Mouse (Mus musculus): Measurements from ENCODE around the gene Mmp19. TPM values are rescaled to one million over a fixed set of nuclear protein-coding genes. Genes with fewer than 3 reads are reported as not detected.
"Not testable (repeated sequence)": the region's sequence is repeated elsewhere in the genome, so short reads cannot be mapped to it uniquely, and the experiment has no call there.

The Mmp19 gene
- total RNA-seq, 1 experiment from 2014 or later: 2.5 TPM

DNA sequence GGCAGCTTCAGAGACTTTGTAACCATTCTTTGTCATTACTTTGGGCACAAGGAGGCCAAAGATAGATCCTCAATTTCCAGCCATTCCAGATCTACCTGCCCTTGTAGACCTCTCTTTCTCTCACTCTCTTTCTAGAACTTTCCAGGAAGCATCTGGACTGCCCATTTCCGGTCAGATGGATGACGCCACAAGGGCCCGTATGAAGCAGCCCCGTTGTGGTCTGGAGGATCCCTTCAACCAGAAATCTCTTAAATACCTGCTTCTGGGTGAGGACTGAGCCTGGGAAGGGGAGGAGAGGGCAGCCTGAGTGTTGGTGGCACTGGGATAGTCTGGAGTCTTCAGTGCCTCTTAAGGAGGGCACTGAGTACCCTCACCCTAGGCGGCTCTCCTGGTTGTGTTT is 3.7 kb downstream of the Mmp19 start:
- no peak for ATAC-seq (replicated peaks; ENCODE audit: insufficient number of reproducible peaks, low FRiP score, low TSS enrichment, poor library complexity, severe bottlenecking)

DNA sequence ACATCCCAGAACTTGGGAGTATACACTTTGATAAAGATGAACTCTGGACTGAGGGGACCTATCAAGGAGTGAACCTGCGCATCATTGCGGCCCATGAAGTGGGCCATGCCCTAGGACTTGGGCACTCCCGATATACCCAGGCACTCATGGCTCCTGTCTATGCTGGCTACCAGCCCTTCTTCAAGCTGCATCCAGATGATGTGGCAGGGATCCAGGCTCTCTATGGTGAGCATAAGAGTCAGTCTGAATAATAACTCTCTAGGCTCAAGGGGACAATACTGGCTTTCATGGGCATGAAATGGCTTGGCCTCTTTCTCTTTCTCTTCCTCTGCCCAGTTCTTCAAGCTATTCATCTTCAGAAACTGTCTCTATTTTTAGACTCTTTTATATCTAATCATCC is 4.9 kb downstream of the Mmp19 start:
- no peak for ATAC-seq (replicated peaks; ENCODE audit: insufficient number of reproducible peaks, low FRiP score, low TSS enrichment, poor library complexity, severe bottlenecking)

DNA sequence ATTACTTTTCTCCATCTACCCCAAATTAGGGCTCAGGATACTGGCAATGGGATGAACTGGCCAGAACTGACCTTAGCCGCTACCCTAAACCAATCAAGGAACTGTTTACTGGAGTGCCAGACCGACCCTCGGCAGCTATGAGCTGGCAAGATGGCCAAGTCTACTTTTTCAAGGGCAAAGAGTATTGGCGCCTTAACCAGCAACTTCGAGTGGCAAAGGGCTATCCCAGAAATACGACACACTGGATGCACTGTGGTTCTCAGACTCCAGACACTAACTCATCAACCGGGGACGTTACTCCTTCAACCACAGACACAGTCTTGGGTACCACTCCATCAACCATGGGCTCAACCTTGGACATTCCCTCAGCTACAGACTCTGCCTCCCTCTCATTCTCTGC is 8.0 kb downstream of the Mmp19 start:
- no peak for ATAC-seq (replicated peaks; ENCODE audit: insufficient number of reproducible peaks, low FRiP score, low TSS enrichment, poor library complexity, severe bottlenecking)

DNA sequence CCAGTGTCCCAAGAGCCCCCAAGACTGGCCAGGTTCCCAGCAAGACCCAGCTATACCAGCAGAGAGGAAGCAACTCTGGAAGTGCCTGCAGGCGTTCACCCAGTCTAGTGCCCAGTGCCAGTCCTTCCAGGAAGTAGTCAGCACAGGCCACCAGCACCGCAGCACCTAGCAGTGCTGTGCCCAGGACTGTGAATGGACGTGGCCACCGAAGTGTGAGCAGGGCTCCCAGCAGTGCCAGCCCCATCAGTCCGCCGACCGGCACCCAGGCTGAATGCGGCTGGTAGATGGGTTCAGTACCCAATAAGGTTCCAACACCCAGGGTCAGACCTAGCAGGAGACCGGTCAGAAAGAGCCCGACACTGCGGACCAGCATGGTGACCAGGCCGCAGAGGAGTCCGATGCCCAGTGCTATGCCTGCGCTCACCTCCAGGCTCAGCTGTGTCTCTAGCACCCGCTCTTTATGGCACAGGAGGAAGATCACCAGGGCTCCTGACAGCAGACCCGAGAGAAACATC is 11.3 kb downstream of the Mmp19 start:
- ATAC-seq (replicated peaks; ENCODE audit: insufficient number of reproducible peaks, low FRiP score, low TSS enrichment, poor library complexity, severe bottlenecking): no peak

DNA sequence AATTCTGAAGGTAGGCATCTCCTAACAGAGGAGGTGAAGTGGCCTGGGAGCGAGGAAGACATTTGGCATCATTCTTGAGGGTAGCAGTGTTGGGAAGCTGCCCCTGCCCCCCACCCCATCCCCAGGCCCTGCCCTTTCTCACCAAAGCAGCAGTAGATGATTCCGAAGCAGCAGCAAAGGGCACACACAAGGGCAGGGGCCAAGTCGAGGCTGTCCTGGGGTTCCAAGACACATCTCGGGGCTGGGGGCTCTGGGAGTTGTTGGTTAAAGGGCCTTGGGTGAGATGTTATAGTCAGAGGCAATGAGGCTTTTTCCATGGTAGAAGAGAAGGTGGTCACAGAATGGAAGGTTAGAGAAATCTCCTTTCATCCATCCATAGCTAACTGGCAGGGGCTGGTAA is 12.2 kb downstream of the Mmp19 start:
- no peak for ATAC-seq (replicated peaks; ENCODE audit: insufficient number of reproducible peaks, low FRiP score, low TSS enrichment, poor library complexity, severe bottlenecking)

DNA sequence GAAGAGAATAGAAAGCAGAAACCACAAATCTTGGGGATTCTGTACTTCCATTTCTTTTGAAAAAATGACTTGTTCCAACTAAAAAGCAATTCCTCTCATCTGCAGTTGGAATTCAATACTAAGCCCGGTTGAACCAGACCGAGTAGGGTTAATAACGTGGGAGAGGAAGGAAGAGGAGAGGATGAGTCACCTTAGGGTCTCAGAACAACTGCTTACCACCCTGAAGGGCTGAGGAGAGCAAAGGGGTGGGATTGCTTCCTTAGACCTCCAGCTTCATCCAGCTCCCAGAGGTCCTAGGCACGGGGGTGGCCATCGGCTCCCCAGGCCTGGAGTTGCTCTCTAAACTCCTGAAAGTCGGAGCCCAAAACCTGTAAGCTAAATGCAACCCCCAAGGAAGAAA is 12.7 kb downstream of the Mmp19 start:
- no peak for ATAC-seq (replicated peaks; ENCODE audit: insufficient number of reproducible peaks, low FRiP score, low TSS enrichment, poor library complexity, severe bottlenecking)

DNA sequence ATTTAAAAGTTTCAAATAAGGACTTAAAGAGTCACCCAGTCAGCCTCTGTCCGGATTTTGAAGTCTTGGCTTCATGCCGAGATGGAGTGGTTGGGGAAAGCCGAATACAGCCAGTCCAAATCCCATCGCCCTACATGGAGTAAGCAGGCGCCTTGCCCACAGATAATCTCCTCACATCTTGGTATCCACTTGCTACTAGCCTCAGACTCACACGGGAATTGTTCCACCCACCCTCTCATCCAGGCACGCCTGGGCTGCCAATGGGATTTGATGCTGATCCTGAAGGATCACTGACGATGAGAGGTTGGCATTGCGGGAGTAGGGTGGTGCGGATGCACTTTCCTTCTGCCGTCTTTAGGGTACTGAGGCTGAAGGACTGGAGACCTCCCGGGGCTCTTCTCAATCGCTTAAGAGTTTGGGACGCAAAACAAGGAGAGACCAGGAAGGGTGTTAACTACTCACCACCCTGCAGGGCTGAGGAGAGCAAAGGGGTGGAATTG is 13.1 kb downstream of the Mmp19 start, which contains the start of gene Dnajc14:
Gene Dnajc14 (plus strand): TSS at position 292 of the 500 bp plus-strand sequence.
- no peak for ATAC-seq (replicated peaks; ENCODE audit: insufficient number of reproducible peaks, low FRiP score, low TSS enrichment, poor library complexity, severe bottlenecking)

DNA sequence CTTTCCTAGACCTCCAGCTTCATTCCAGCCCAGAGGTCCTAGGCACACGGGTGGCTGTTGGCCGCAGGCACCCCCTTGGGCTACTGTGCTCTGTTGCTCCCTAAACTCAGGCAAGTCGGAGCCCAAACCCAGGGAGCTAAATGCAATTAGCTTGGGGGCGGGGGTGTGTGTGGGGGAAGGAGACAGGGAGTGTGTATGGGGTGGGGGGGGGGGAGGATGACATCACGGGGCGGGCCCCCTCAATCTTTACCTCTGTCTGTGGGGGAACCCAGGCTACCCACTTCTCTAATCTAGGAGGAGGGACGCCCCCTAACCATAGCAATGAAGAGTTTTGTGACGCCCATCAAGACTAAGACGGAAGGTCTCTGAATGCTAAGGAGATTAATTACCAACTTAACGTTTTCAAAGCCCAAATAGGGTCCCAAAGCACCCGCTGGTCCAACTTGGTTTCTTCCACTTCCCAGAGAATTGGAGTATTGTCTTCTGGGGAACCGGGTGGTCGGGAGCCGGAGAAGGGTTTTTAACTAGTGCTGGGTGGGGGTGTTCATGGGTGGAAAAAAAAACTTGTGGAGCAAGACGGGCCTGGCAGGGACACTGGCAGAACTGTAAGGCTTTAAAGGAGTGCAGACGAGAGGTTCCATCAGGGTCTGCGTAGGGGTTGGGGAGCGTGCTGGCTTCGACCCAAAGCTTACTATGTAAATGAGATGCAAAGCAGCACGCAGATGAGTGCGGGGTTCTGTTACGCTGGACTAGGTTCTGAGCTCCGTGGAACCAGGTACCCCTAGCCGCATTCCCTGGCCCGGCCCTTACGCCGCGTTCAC is 13.8 kb downstream of the Mmp19 start, which contains the start of gene Tmem198b:
Gene Tmem198b (minus strand): TSS at position 100 of the 821 bp plus-strand sequence.
- ATAC-seq (replicated peaks; ENCODE audit: insufficient number of reproducible peaks, low FRiP score, low TSS enrichment, poor library complexity, severe bottlenecking): peak; percentile 10; the same call in 1 of the 2 replicates

DNA sequence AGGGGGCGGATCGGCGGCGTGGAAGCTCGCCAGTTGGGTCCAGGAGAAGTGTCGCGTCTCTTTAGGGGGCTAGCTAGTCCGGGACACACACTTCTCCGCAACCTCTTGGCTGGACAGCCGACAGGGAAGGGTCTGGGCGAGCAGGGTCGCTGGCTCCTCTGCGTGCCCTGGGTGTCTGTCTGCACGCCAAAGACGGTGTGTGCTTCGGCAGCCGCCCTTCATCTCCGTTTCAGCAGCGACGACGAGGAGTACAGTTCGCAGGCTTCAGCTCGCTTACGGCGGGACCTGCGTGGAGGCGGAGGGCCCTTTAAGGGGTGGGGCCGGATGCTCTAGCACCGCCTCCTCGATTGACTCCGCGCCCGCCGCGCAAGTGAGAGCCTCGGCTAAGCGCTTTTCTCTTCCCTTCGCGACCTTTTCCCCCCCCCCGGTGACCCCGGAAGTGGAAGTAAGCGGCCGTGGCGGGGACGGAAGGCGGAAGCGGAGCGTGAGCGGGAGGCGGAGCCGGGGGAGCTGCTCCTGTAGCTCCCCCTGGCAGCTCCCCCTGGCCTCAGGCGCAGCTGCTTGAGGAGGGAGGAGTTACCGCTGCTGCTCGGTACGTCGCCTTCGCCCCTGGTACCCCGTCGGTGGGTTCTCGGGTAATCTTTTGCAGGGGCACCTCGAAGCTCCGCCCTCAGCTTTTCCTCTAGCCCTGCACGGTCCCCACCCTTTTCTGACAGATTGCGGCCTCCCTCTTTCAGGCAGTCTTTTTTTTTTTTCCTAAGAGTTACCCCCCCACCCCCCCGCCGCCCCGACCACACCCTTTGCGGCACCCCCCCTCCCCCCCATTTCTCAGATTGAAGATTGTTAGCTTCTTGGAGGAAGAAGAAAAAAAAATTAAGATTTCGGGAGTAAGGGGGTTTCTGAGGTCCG is 14.6 kb downstream of the Mmp19 start:
- peak; percentile 88 for ATAC-seq (replicated peaks; ENCODE audit: insufficient number of reproducible peaks, low FRiP score, low TSS enrichment, poor library complexity, severe bottlenecking)

DNA sequence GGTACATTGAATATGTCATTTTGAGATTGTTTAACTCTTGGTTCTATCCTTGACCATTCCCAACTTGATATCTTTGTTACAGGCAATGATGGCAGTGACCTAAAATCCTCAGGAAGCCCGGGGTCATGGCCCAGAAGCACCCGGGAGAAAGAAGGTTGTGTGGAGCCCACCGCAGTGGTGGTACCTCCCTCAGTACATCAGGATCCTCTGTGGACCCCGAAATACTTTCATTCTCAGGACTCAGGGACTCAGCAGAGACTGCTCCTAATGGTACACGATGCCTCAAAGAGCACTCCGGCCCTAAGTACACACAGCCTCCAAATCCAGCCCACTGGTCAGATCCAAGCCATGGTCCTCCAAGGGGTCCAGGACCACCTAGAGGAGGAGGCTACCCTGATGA is 15.4 kb downstream of the Mmp19 start:
- no peak for ATAC-seq (replicated peaks; ENCODE audit: insufficient number of reproducible peaks, low FRiP score, low TSS enrichment, poor library complexity, severe bottlenecking)

DNA sequence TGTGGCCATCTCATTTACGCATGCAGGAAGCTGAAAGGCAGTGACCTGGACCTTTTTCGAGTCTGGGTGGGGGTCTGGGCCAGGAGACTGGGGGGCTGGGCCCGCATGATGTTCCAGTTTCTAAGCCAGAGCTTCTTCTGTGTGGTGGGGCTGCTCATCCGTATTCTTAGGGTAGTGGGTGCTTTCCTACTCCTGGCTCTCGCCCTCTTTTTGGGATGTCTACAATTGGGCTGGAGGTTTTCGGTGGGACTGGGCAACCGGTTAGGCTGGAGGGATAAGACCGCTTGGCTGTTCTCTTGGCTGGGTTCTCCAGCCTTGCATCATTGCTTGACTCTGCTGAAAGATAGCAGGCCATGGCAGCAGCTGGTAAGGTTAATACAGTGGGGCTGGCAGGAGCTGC is 16.3 kb downstream of the Mmp19 start:
- ATAC-seq (replicated peaks; ENCODE audit: insufficient number of reproducible peaks, low FRiP score, low TSS enrichment, poor library complexity, severe bottlenecking): no peak

DNA sequence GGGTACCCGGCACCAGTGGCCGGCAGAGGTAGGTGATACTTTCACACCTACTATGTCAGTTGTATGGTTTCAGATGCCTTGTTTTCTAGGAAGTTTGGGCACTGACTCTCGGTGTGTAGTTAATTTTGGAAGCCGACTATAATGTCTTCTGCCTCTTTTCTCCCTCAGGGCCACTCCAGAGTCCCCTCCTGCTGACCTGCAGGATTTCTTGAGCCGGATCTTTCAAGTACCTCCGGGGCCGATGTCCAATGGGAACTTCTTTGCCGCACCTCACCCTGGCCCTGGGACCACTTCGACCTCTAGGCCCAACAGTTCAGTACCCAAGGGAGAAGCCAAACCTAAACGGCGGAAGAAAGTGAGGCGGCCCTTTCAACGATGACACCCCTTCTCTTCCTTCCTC is 26.3 kb downstream of the Mmp19 start, which contains the start of gene Sarnp:
Gene Sarnp (plus strand): TSS at position 301 of the 400 bp plus-strand sequence.
- ATAC-seq (replicated peaks; ENCODE audit: insufficient number of reproducible peaks, low FRiP score, low TSS enrichment, poor library complexity, severe bottlenecking): no peak

DNA sequence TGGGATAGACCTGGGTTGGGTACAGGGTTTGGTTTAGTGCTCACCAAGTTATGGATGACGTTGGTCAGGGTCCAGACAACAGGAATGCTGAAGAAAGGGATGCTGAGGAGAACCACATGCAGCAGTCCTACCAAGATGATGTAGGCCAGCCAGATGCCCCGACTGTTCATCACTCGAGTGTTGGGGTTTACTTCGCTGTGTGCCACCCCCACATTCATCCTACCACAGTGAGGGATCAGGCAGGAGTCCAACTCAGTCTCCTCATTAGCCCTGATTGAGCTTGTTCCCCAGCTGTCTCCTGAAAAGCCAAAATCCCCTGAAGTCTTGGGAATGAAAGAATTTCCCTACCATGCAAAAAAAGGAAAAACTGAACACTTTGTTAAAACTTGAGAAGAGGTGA is 29.5 kb downstream of the Mmp19 start:
- ATAC-seq (replicated peaks; ENCODE audit: insufficient number of reproducible peaks, low FRiP score, low TSS enrichment, poor library complexity, severe bottlenecking): no peak

DNA sequence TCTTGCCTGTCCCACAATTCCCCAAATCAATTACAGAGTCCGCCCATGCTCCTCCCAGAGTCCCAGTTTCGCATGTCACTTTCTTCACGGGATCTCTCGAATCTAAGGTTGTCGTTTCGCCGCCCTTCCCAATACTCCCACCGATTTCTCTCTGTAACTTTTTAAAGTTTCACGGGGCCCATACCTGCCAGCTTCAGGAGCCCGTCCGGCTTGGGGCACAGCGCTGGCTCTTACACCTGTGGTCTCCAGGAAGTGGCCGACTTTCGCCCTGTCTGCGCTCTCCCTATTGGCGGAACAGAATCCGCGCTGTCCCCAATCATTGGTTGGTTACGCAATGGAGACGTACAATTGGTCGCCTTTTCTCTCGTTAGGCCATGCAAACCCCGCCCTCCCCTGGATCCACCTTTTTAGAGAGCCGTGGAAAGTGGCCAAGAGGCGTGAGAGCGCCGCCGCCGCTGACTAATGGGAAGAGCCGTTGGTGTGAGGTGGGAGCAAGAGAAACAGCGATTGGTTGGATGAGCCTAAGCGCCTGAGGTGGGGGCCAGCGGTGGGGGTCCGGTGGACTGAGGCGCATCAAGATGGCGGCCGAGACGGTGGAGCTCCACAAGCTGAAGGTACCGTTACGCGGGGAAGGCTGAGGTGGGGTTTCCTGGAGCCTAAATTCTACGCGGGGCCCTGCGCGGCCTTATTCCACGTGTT is 30.8 kb downstream of the Mmp19 start, which contains the start of gene Ormdl2:
Gene Ormdl2 (minus strand): TSS at position 288 of the 699 bp plus-strand sequence.
- peak; percentile 99 for ATAC-seq (replicated peaks; ENCODE audit: insufficient number of reproducible peaks, low FRiP score, low TSS enrichment, poor library complexity, severe bottlenecking)

DNA sequence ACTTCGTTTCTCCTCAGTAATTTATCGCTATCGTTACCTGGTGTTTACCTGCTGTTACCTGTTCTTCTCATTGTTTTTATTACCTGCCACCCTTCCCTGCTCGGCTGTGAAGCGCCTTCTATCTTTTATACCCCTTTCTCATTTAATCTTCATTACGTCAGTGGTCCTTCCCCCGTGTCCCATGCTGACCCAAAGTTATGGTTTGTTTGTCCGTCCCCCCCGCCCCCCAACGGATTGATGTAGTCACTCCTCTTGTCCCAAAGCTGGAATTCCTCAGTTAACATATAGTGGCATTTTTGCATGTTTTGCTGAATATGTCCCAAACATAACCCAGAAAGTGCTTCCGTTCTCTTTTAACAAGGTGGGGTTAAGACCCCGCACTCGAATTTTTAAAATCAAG is 31.4 kb downstream of the Mmp19 start:
- ATAC-seq (replicated peaks; ENCODE audit: insufficient number of reproducible peaks, low FRiP score, low TSS enrichment, poor library complexity, severe bottlenecking): no peak

DNA sequence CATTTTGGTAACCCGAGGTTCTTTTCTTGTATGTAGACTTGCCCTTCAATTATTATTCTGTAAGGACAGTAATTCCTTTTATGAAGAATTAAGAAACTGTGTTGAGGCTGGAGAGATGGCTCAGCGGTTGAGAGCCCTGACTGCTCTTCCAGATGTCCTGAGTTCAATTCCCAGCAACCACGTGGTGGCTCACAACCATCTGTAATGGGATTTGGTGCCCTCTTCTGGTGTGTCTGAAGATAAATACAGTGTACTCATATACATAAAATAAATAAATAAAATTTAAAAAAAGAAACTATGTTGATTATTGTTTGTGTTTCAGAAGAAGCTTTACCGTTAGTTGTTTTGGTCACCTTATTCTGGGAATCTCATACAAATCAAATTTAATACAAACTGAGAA is 32.4 kb downstream of the Mmp19 start:
- ATAC-seq (replicated peaks; ENCODE audit: insufficient number of reproducible peaks, low FRiP score, low TSS enrichment, poor library complexity, severe bottlenecking): not testable (repeated sequence)

DNA sequence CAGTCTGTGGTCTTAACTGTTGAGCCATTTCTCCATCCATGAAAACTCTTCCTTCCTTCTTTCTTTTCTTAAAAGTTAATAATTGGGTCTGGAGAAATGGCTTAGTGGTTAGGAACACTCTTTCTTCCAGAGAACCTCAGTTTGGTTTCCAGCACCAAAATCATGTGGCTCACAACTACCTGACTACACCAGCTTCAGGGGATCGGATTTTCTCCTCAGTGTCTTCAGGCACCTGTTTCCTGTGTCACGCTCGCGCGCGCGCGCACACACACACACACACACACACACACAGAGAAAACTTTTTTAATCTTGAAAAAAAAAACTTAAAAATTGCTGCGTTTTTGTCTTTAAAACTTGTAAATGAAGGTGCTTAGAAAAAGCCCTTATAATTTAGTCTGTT is 33.1 kb downstream of the Mmp19 start:
- no peak for ATAC-seq (replicated peaks; ENCODE audit: insufficient number of reproducible peaks, low FRiP score, low TSS enrichment, poor library complexity, severe bottlenecking)

DNA sequence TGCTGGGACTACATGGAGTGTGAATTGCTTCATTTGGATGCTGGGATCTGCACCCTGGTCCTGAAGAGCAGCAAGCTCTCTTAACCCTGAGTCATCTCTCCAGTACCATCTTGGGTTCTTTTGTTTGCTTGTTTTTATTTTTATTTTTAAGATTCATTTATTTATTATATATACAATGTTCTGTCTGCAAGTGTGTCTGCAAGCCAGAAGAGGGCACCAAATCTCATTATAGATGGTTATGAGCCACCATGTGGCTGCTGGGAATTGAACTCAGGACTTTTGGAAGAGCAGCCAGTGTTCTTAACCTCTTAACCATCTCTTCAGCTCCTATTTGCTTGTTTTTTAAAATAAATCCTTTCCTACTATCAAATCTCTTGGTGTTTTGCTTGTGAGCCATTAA is 46.7 kb downstream of the Mmp19 start:
- no peak for ATAC-seq (replicated peaks; ENCODE audit: insufficient number of reproducible peaks, low FRiP score, low TSS enrichment, poor library complexity, severe bottlenecking)

Measured in monocyte, adult 5-6 weeks (primary cell).